Mouse (Mus musculus) heart, postnatal 0 days (tissue): ENCODE measurements around the gene Rps3. TPM values are rescaled to one million over a fixed set of nuclear protein-coding genes. Genes with fewer than 3 reads are reported as not detected.

ENCODE experiments used
- ATAC-seq: fragments of 200-750 bp; cut with Nextera tagmentation; 2 replicates; pipeline ENCODE4 v1.8.0; 2017; ENCODE audit warnings: low read depth, moderate number of reproducible peaks, moderate library complexity; ENCODE audit not compliant: insufficient read depth
- DNase-seq: peaks from one replicate; pipeline ENCODE4 v3.0.0-alpha.2; 2016; ENCODE audit warnings: low spot score
- H3K27ac ChIP-seq: fragments of 300-500 bp; sonication (generic); 2 replicates; pipeline ENCODE4 v1.5.1; 2014; ENCODE audit warnings: low read depth, mild to moderate bottlenecking
- H3K27me3 ChIP-seq: fragments of 300-500 bp; sonication (generic); 2 replicates; pipeline ENCODE4 v1.6.1; 2014; ENCODE audit warnings: low read length, mixed read lengths; ENCODE audit not compliant: control insufficient read depth, insufficient read depth
- H3K36me3 ChIP-seq: fragments of 300-500 bp; sonication (generic); replicated peaks from 2 replicates; pipeline ENCODE4 v1.6.1; 2014; ENCODE audit warnings: low read length, mixed read lengths; ENCODE audit not compliant: control insufficient read depth, insufficient read depth
- H3K4me1 ChIP-seq: fragments of 300-500 bp; sonication (generic); 2 replicates; pipeline ENCODE4 v1.6.1; 2014; ENCODE audit warnings: antibody characterized with exemption; ENCODE audit not compliant: control insufficient read depth, insufficient read depth
- H3K4me2 ChIP-seq: fragments of 300-500 bp; sonication (generic); 2 replicates; pipeline ENCODE4 v1.6.1; 2014; ENCODE audit warnings: low read depth, mild to moderate bottlenecking, low read length, moderate library complexity
- H3K4me3 ChIP-seq: fragments of 300-500 bp; sonication (generic); 2 replicates; pipeline ENCODE4 v1.5.1; 2014; ENCODE audit warnings: low read depth, low read length
- H3K9ac ChIP-seq: fragments of 300-500 bp; sonication (generic); replicated peaks from 2 replicates; pipeline ENCODE4 v1.6.1; 2014; ENCODE audit warnings: low read depth, low read length, mixed read lengths
- H3K9me3 ChIP-seq: fragments of 300-500 bp; sonication (generic); replicated peaks from 2 replicates; pipeline ENCODE4 v1.6.1; 2016; ENCODE audit warnings: low read length; ENCODE audit not compliant: control insufficient read depth
- CTCF ChIP-seq: IDR thresholded peaks from 2 replicates; pipeline ENCODE4 v1.5.1; 2016; ENCODE audit warnings: antibody characterized with exemption, control low read depth, low read depth
- EP300 ChIP-seq: IDR thresholded peaks from 2 replicates; pipeline ENCODE4 v1.6.1; 2016; ENCODE audit warnings: antibody characterized with exemption, low read depth
- WGBS: fragments of 180-500 bp; shearing (Covaris S2); extraction: QIAGEN DNeasy Blood & Tissue Kit; methylation state at CpG from one replicate; pipeline ENCODE4 v1.1.7; 2014; 5-methylcytosine and 5-hydroxymethylcytosine counted together
- polyA plus RNA-seq: library from polyadenylated mRNA; unstranded; fragments of >200 nt; fragmentation: Nextera tagmentation; extraction: Ambion mirVana; gene quantifications from 2 replicates; pipeline ENCODE4 v1.2.1, GENCODE M21; 2015
- total RNA-seq: library from RNA; depleted of rRNA; stranded (reverse); fragments of >200 nt; gene quantifications from 2 replicates; pipeline ENCODE4 v1.2.3, GENCODE M21; 2014; ENCODE audit warnings: low replicate concordance

Gene Rps3
- total and polyA plus RNA-seq, 2 experiments from 2014 or later: 439 to 804 TPM

DNA sequence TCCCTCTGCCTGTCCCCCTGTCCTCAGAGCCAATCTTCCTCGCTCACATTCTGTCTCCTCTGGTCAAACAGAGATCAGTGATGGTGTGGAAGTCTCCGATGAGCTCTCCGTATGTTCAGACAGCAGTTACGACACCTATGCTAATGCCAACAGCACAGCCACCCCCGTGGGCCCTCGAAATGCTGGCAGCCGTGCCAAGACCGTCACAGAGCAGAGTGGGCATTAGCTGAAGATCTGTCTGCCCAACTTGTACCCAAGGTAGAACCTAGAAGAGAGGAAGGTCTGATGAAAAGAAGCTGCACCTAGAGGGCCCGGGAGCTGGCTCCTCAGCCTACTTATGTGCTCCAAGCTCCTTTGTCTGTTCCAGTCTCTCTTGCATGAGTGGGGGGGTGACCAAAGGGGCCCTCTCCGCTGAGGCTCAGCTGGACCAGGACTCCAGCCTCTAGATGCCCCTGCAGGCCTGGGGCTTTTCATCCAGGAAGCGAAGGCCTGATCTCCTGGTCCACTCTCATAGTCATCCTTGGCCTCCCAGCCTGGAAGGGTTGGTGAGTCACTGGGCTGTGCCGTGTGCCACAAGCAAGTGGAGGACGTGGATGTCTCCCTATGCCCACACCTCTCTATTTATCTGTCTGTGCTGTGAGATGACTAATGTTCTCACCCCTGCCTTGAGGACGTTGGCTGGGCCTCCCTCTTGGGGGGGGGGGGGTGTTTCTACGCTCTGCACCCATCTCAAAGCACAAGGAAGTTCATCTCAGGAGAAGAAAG lies 23.5 kb downstream of the Rps3 start:
- Histone ChIP-seq H3K27me3 (no peaks in the 10 kb centered on the region), H3K9me3 (no peaks in the 10 kb centered on the region), H3K4me2 (no peak overlapping the region), H3K4me3 (no peak overlapping the region), H3K4me1 (no peaks in the 10 kb centered on the region), H3K36me3 (peaks cover 42% of the 10 kb centered on the region), H3K9ac (no peak overlapping the region), H3K27ac (no peak overlapping the region)
- 89% methylated on average over 15 of the region's 15 CpGs for WGBS
- no peak for TF ChIP-seq CTCF
- DNase-seq: no peak
- ATAC-seq: no peak

DNA sequence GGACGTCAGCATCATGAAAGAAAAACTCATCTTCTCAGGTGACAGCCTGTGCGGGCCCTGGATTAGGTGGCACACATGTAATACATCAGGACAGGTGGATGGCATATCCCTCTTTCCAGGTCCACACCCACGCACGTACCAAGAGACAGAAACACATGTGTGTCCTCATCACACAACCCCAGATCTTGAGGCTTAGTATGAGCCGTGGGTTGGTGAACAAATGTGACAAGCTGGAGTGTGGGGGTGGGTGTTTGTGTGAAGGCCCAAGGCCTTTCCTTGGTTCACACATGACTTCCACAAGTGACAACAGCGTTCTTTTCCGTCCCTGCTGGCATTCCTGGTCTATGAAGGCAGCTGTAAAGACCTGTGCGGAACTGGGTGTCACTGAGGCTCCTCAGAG lies 24.7 kb downstream of the Rps3 start:
- Histone ChIP-seq H3K4me3 (no peak overlapping the region), H3K4me2 (no peak overlapping the region), H3K9ac (no peak overlapping the region), H3K4me1 (no peaks in the 10 kb centered on the region), H3K27me3 (no peaks in the 10 kb centered on the region), H3K27ac (no peak overlapping the region), H3K9me3 (no peaks in the 10 kb centered on the region), H3K36me3 (peaks cover 42% of the 10 kb centered on the region)
- ATAC-seq: no peak
- 84% methylated on average over 8 of the region's 8 CpGs for WGBS
- DNase-seq: no peak
- TF ChIP-seq CTCF (no peak), EP300 (no peak)

DNA sequence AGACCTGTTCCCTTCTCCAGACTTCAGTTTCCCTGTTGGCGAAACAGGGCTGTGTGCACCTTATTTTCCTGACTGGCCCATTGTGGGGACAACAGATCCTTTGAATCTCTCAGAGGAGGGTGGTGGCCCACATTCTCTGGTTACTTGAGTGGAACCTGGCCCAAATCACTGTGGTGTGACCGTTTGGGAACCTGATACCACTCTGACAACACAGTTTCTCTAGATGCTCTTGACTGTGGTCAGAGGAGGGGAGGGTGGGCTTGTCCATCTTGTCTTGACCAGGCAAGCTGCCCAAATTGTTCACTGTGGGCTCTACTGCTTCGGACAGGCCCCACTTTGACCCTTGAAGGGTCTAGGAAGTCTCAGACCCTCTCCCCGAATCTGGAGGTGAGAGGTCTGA lies 29.5 kb downstream of the Rps3 start:
- no peaks in the 10 kb centered on the region for H3K27me3 ChIP-seq
- DNase-seq (no peak), ATAC-seq (no peak)
- H3K9me3 ChIP-seq: no peaks in the 10 kb centered on the region
- H3K36me3 ChIP-seq: peaks cover 17% of the 10 kb centered on the region
- H3K27ac ChIP-seq: no peak overlapping the region
- no peak overlapping the region for H3K9ac ChIP-seq
- TF ChIP-seq EP300 (no peak), CTCF (no peak)
- no peak overlapping the region for H3K4me2 ChIP-seq
- WGBS: 76% methylated on average over 4 of the region's 4 CpGs
- H3K4me1 ChIP-seq: no peaks in the 10 kb centered on the region
- H3K4me3 ChIP-seq: no peak overlapping the region

DNA sequence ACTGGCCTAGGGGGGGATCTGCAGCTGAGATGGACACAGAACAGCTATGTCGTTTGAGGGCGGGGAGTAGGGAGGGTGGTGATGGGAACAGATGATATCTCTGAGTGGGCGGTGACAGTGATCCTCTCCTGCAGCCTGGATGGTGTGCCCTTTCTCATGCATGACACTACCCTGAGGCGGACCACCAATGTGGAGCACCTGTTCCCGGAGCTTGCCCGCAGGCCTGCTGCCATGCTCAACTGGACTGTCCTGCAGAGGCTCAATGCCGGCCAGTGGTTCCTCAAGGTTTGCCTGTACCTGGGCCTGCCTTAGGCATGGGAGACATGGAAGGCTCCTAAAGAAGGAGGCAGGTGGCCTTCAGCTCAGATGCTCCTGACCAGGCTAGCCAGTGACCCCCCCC lies 30.7 kb downstream of the Rps3 start:
- no peak overlapping the region for H3K4me3 ChIP-seq
- no peaks in the 10 kb centered on the region for H3K9me3 ChIP-seq
- no peak for ATAC-seq
- no peak for DNase-seq
- peaks cover 14% of the 10 kb centered on the region for H3K36me3 ChIP-seq
- no peak overlapping the region for H3K4me2 ChIP-seq
- no peaks in the 10 kb centered on the region for H3K4me1 ChIP-seq
- H3K9ac ChIP-seq: no peak overlapping the region
- WGBS: 62% methylated on average over 7 of the region's 7 CpGs
- TF ChIP-seq CTCF (no peak), EP300 (no peak)
- H3K27ac ChIP-seq: no peak overlapping the region
- no peaks in the 10 kb centered on the region for H3K27me3 ChIP-seq

DNA sequence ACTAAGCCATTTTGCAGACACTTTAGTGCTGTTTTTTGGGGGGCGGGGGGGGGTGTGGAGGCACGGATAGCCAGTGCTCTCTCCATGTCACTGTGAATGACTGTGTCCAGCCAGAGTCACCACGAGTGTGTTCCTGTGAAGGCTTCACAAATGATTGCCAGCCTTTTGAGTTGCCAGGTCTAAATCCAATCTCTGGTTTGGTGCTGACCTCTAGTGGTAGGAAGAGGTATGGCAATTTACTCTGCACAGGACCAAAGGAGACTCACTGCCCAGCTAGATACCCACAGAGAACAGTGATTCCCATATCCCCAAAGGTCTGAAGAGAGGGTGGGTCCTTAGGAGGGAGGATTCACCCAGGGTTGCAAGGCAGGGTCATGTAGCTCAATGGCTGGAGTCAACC lies 32.8 kb downstream of the Rps3 start:
- H3K4me1 ChIP-seq: no peaks in the 10 kb centered on the region
- H3K9ac ChIP-seq: no peak overlapping the region
- H3K27me3 ChIP-seq: no peaks in the 10 kb centered on the region
- no peaks in the 10 kb centered on the region for H3K9me3 ChIP-seq
- no peak overlapping the region for H3K4me2 ChIP-seq
- peaks cover 5% of the 10 kb centered on the region for H3K36me3 ChIP-seq
- H3K27ac ChIP-seq: no peak overlapping the region
- no peak overlapping the region for H3K4me3 ChIP-seq
- WGBS: 2% methylated on average over 3 of the region's 3 CpGs
- peak; percentile 32; the same call in 1 of the 2 replicates for ATAC-seq
- TF ChIP-seq EP300: no peak
- peak; percentile 96 for TF ChIP-seq CTCF
- DNase-seq: peak; percentile 83

DNA sequence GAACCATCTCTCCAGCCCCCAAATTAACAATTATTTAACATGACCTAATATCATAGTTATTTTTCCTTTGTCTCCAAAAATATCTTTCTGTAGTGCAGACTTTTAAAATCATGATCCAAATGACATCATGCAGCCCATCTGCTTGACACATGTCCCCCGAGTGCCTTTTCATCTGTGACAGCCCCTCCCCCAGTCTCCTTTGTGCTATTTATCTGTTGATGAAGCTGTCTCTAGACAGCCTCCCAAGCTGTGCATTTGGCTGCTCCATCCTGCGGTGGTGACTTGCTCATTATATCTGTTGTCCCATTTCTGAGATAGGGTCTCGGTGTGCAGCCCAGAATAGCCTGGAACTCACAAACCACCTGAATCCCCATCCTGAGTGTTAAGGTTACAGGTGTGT lies 33.8 kb downstream of the Rps3 start:
- WGBS: 35% methylated on average over 3 of the region's 3 CpGs
- Histone ChIP-seq H3K4me1 (no peaks in the 10 kb centered on the region), H3K9ac (no peak overlapping the region), H3K27ac (no peak overlapping the region), H3K27me3 (no peaks in the 10 kb centered on the region), H3K4me3 (no peak overlapping the region), H3K4me2 (no peak overlapping the region), H3K9me3 (no peaks in the 10 kb centered on the region), H3K36me3 (peaks cover 6% of the 10 kb centered on the region)
- ATAC-seq: no peak
- no peak for TF ChIP-seq CTCF
- TF ChIP-seq EP300: no peak
- no peak for DNase-seq
